Mouse (Mus musculus) limb, embryonic 15.5 days (tissue): ENCODE measurements around the gene Tbc1d9b. TPM values are rescaled to one million over a fixed set of nuclear protein-coding genes. Genes with fewer than 3 reads are reported as not detected.
"Not testable (repeated sequence)": the region's sequence is repeated elsewhere in the genome, so short reads cannot be mapped to it uniquely, and the experiment has no call there.

Source experiments
- ATAC-seq: fragments of 200-750 bp; cut with Nextera tagmentation; 2 replicates; pipeline ENCODE4 v1.8.0; 2017; ENCODE audit warnings: low read depth, moderate TSS enrichment; ENCODE audit not compliant: insufficient number of reproducible peaks, low FRiP score, low TSS enrichment
- H3K27ac ChIP-seq: fragments of 300-500 bp; sonication (generic); 2 replicates; pipeline ENCODE4 v1.5.1; 2015; ENCODE audit warnings: moderate library complexity, mild to moderate bottlenecking, inconsistent platforms
- H3K27me3 ChIP-seq: fragments of 300-500 bp; sonication (generic); 2 replicates; pipeline ENCODE4 v1.6.1; 2015; ENCODE audit warnings: inconsistent platforms
- H3K36me3 ChIP-seq: fragments of 300-500 bp; sonication (generic); 2 replicates; pipeline ENCODE4 v1.6.1; 2015; ENCODE audit warnings: inconsistent platforms
- H3K4me1 ChIP-seq: fragments of 300-500 bp; sonication (generic); 2 replicates; pipeline ENCODE4 v1.6.1; 2015; ENCODE audit warnings: inconsistent platforms
- H3K4me2 ChIP-seq: fragments of 300-500 bp; sonication (generic); 2 replicates; pipeline ENCODE4 v1.6.1; 2015; ENCODE audit warnings: mild to moderate bottlenecking, inconsistent platforms
- H3K4me3 ChIP-seq: fragments of 300-500 bp; sonication (generic); 2 replicates; pipeline ENCODE4 v1.5.1; 2015; ENCODE audit warnings: mild to moderate bottlenecking, inconsistent platforms
- H3K9ac ChIP-seq: fragments of 300-500 bp; sonication (generic); 2 replicates; pipeline ENCODE4 v1.6.1; 2015; ENCODE audit warnings: inconsistent platforms
- H3K9me3 ChIP-seq: fragments of 300-500 bp; sonication (generic); 2 replicates; pipeline ENCODE4 v1.6.1; 2016; ENCODE audit warnings: inconsistent platforms
- WGBS: fragments of 180-500 bp; shearing (Covaris S2); methylation state at CpG from one replicate; pipeline ENCODE4 v1.1.7; 2015; 5-methylcytosine and 5-hydroxymethylcytosine counted together
- polyA plus RNA-seq: library from polyadenylated mRNA; unstranded; fragments of >200 nt; fragmentation: Nextera tagmentation; extraction: Ambion mirVana; gene quantifications from 2 replicates; pipeline ENCODE4 v1.2.1, GENCODE M21; 2015

Gene Tbc1d9b
- polyA plus RNA-seq, 1 experiment from 2014 or later, result 45.9 TPM

GRCm38 (mm10) chr11:50159347-50159746 lies 28.2 kb downstream of the Tbc1d9b start:
- Histone ChIP-seq H3K4me2 (no peak overlapping the region), H3K4me3 (no peak overlapping the region), H3K36me3 (peaks cover 95% of the 10 kb centered on the region), H3K27ac (no peak overlapping the region), H3K9me3 (no peaks in the 10 kb centered on the region), H3K4me1 (no peaks in the 10 kb centered on the region), H3K9ac (no peak overlapping the region), H3K27me3 (no peaks in the 10 kb centered on the region)
- 79% methylated on average over 4 of the region's 4 CpGs for WGBS
- no peak for ATAC-seq

GRCm38 (mm10) chr11:50161578-50162304 lies 30.5 kb downstream of the Tbc1d9b start:
- WGBS, result 64% methylated on average over 10 of the region's 10 CpGs
- no peak overlapping the region for H3K27ac ChIP-seq
- H3K9ac ChIP-seq, result no peak overlapping the region
- H3K4me1 ChIP-seq, result no peaks in the 10 kb centered on the region
- no peak for ATAC-seq
- no peak overlapping the region for H3K4me3 ChIP-seq
- H3K27me3 ChIP-seq, result no peaks in the 10 kb centered on the region
- peaks cover 92% of the 10 kb centered on the region for H3K36me3 ChIP-seq
- no peak overlapping the region for H3K4me2 ChIP-seq
- no peaks in the 10 kb centered on the region for H3K9me3 ChIP-seq

- 90% methylated on average over 3 of the region's 3 CpGs for WGBS
- Histone ChIP-seq H3K4me1 (no peaks in the 10 kb centered on the region), H3K9me3 (no peaks in the 10 kb centered on the region), H3K9ac (no peak overlapping the region), H3K4me3 (no peak overlapping the region), H3K36me3 (peaks cover 85% of the 10 kb centered on the region), H3K27me3 (no peaks in the 10 kb centered on the region), H3K4me2 (no peak overlapping the region), H3K27ac (no peak overlapping the region)
- ATAC-seq, result no peak
These were observed 31.3 kb downstream of the Tbc1d9b start for GRCm38 (mm10) chr11:50162338-50163050.

- H3K4me3 ChIP-seq, result no peak overlapping the region
- H3K4me1 ChIP-seq, result no peaks in the 10 kb centered on the region
- ATAC-seq, result no peak
- no peak overlapping the region for H3K9ac ChIP-seq
- H3K27ac ChIP-seq, result no peak overlapping the region
- H3K9me3 ChIP-seq, result no peaks in the 10 kb centered on the region
- no peaks in the 10 kb centered on the region for H3K27me3 ChIP-seq
- no peak overlapping the region for H3K4me2 ChIP-seq
- 87% methylated on average over 5 of the region's 5 CpGs for WGBS
- H3K36me3 ChIP-seq, result peaks cover 70% of the 10 kb centered on the region
These were observed 37.2 kb downstream of the Tbc1d9b start for GRCm38 (mm10) chr11:50168352-50168751.

GRCm38 (mm10) chr11:50174111-50174729 lies 43.0 kb downstream of the Tbc1d9b start, which contains the start of gene Mrnip:
Gene Mrnip, plus strand, starts transcription at chr11:50174444.
- peak; percentile 17; the same call in 1 of the 2 replicates for ATAC-seq
- H3K27me3 ChIP-seq, H3K4me1 ChIP-seq, H3K9me3 ChIP-seq: not testable (repeated sequence)
- H3K9ac ChIP-seq, result peak within 1 kb of the TSS; percentile 65
- peaks cover 48% of the 10 kb centered on the region for H3K36me3 ChIP-seq
- peak within 1 kb of the TSS; percentile 68 for H3K4me3 ChIP-seq
- 6% methylated on average over 19 of the region's 19 CpGs for WGBS
- peak within 1 kb of the TSS; percentile 62 for H3K27ac ChIP-seq
- peak within 1 kb of the TSS; percentile 72 for H3K4me2 ChIP-seq

- under 1% methylated on average over 27 of the region's 27 CpGs for WGBS
- Histone ChIP-seq H3K4me1 (peaks cover 6% of the 10 kb centered on the region; the same call in 1 of the 2 replicates), H3K4me2 (peak overlapping the region; percentile 72), H3K36me3 (peaks cover 43% of the 10 kb centered on the region), H3K9me3 (no peaks in the 10 kb centered on the region), H3K27me3 (no peaks in the 10 kb centered on the region), H3K27ac (peak overlapping the region; percentile 27; the same call in 1 of the 2 replicates), H3K4me3 (peak overlapping the region; percentile 68), H3K9ac (peak overlapping the region; percentile 65)
- ATAC-seq, result peak; percentile 96
These were observed 43.6 kb downstream of the Tbc1d9b start for GRCm38 (mm10) chr11:50174730-50175187.

GRCm38 (mm10) chr11:50176351-50176750 lies 45.2 kb downstream of the Tbc1d9b start:
- Histone ChIP-seq H3K9me3 (no peaks in the 10 kb centered on the region), H3K27ac (no peak overlapping the region), H3K4me2 (no peak overlapping the region), H3K27me3 (no peaks in the 10 kb centered on the region), H3K36me3 (peaks cover 29% of the 10 kb centered on the region), H3K4me1 (peaks cover 6% of the 10 kb centered on the region; the same call in 1 of the 2 replicates), H3K4me3 (no peak overlapping the region), H3K9ac (no peak overlapping the region)
- ATAC-seq, result no peak
- WGBS, result 86% methylated on average over 3 of the region's 3 CpGs

- H3K4me2 ChIP-seq, result no peak overlapping the region
- 70% methylated on average over 6 of the region's 6 CpGs for WGBS
- no peak for ATAC-seq
These were observed 45.9 kb downstream of the Tbc1d9b start for GRCm38 (mm10) chr11:50177111-50177510.

GRCm38 (mm10) chr11:50178532-50179488 lies 47.6 kb downstream of the Tbc1d9b start:
- ATAC-seq, result no peak
- no peak overlapping the region for H3K27ac ChIP-seq
- peaks cover 21% of the 10 kb centered on the region for H3K36me3 ChIP-seq
- WGBS, result 79% methylated on average over 5 of the region's 5 CpGs
- no peak overlapping the region for H3K4me2 ChIP-seq
- peaks cover 6% of the 10 kb centered on the region; the same call in 1 of the 2 replicates for H3K4me1 ChIP-seq
- H3K4me3 ChIP-seq, result no peak overlapping the region
- H3K9ac ChIP-seq, result no peak overlapping the region
- no peaks in the 10 kb centered on the region for H3K27me3 ChIP-seq
- no peaks in the 10 kb centered on the region for H3K9me3 ChIP-seq

More at GRCm38 (mm10) chr11:50177111-50177510, 45.9 kb downstream of the Tbc1d9b start:
- Histone ChIP-seq H3K4me1 (peaks cover 6% of the 10 kb centered on the region; the same call in 1 of the 2 replicates), H3K9ac (no peak overlapping the region), H3K36me3 (peaks cover 21% of the 10 kb centered on the region), H3K27me3 (no peaks in the 10 kb centered on the region), H3K27ac (no peak overlapping the region), H3K9me3 (no peaks in the 10 kb centered on the region), H3K4me3 (no peak overlapping the region)

GRCm38 (mm10) chr11:50180478-50181231 lies 49.5 kb downstream of the Tbc1d9b start:
- no peak overlapping the region for H3K27ac ChIP-seq
- no peaks in the 10 kb centered on the region for H3K27me3 ChIP-seq
- no peak overlapping the region for H3K4me3 ChIP-seq
- peaks cover 21% of the 10 kb centered on the region for H3K36me3 ChIP-seq
- H3K9ac ChIP-seq, result no peak overlapping the region
- H3K4me2 ChIP-seq, result no peak overlapping the region
- ATAC-seq, result no peak
- H3K4me1 ChIP-seq, result no peaks in the 10 kb centered on the region; the same call in 1 of the 2 replicates
- H3K9me3 ChIP-seq, result no peaks in the 10 kb centered on the region
- WGBS, result 74% methylated on average over 6 of the region's 6 CpGs
